Mouse (Mus musculus): ENCODE results near the gene Aar2. TPM values are rescaled to one million over a fixed set of nuclear protein-coding genes. Genes with fewer than 3 reads are reported as not detected.
"Not testable (repeated sequence)": the region's sequence is repeated elsewhere in the genome, so short reads cannot be mapped to it uniquely, and the experiment has no call there.

Gene Aar2
- 53.5 and 55.0 TPM in 2 replicates for polyA plus RNA-seq (2014; fragmentation: Nextera tagmentation; extraction: Ambion mirVana)

DNA sequence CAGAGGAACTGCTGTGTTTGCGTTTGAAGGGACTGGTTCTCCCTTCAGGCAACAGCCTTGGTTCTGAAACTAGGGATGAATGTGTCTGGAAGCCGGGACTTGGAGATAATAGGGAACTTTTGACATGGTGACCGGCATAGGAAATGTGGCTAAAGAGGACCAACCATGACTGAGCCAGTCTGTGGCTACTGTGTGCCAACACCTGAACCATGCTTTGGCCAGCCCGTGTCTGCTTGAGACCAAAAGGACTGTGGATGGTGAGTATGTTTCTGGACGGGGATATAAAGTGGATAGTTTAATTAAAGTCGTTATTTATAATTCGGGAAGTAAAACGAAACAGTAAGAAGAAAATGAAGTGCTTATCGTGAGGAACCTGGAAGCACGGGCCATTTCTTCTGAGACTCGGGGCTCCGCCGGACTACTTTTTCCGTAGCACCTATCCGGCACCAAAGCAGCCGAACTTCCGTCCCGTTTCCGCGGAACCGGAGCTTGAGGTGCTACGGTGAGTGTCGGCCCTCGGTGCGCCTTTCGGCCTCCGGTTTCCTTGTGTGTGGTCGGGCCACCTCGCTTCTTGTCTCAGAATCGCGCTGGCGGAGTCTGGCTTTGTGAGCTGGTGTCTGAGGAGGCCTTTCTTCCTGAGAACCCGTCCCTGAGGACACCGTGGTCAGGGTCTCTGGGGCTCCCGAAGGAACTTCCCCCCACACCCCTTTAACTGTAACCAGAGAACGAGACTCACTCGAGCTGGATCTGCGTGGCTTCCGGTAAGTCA lies at the start of gene Aar2:
Gene Aar2, plus strand, starts transcription at position 462 of the 769 bp plus-strand sequence.
- Histone ChIP-seq H3K4me1 (replicated peaks; ENCODE audit: control insufficient read depth, insufficient read depth, low read length) (peaks cover 14% of the 10 kb centered on the region), H3K36me3 (replicated peaks; ENCODE audit: control insufficient read depth, insufficient read depth) (peaks cover 17% of the 10 kb centered on the region)
- ATAC-seq (ENCODE audit: low FRiP score) = peak; percentile 53; the same call in 1 of the 2 replicates

DNA sequence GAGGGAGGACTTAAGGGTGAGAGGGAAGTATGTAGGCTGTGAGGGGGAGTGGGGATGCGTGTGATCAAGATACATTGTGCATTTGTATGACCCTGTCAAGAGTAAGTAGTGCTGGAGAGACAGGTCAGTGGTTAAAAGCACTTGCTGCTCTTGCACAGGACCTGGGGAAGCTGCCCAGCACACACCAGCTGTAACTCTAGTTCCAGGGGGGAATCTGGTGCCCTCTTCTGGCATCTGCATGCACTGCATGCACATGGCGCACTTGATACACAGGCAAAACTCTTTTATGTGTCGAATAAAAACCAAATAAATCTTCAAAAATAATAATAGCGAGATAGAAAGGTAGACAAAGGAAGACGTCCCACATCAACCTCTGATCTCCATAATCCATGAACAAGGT lies 49.5 kb upstream of the Aar2 start:
- Histone ChIP-seq H3K9ac (no peak overlapping the region), H3K4me3 (replicated peaks; ENCODE audit: low read length) (no peak overlapping the region), H3K4me1 (replicated peaks; ENCODE audit: control insufficient read depth, insufficient read depth, low read length) (peaks cover 9% of the 10 kb centered on the region), H3K36me3 (replicated peaks; ENCODE audit: control insufficient read depth, insufficient read depth) (peaks cover 78% of the 10 kb centered on the region), H3K27ac (no peak overlapping the region), H3K27me3 (ENCODE audit: control insufficient read depth, insufficient read depth, low read length) (no peaks in the 10 kb centered on the region), H3K4me2 (replicated peaks) (no peak overlapping the region), H3K9me3 (ENCODE audit: control insufficient read depth, low read length) (no peaks in the 10 kb centered on the region)
- ATAC-seq (ENCODE audit: low FRiP score) = no peak
- 55% methylated on average over 5 of the region's 5 CpGs for WGBS
- DNase-seq (ENCODE audit: low spot score) = peak; percentile 68

More for the DNA sequence above, at the start of gene Aar2:
- Histone ChIP-seq H3K4me2 (replicated peaks) (peak within 1 kb of the TSS; percentile 79), H3K9me3 (ENCODE audit: control insufficient read depth, low read length) (no peaks in the 10 kb centered on the region), H3K9ac (peak within 1 kb of the TSS; percentile 83), H3K27me3 (ENCODE audit: control insufficient read depth, insufficient read depth, low read length) (no peaks in the 10 kb centered on the region), H3K27ac (peak within 1 kb of the TSS; percentile 60), H3K4me3 (replicated peaks; ENCODE audit: low read length) (peak within 1 kb of the TSS; percentile 73)
- 5% methylated on average over 39 of the region's 39 CpGs for WGBS
- DNase-seq (ENCODE audit: low spot score) = peak; percentile 88

DNA sequence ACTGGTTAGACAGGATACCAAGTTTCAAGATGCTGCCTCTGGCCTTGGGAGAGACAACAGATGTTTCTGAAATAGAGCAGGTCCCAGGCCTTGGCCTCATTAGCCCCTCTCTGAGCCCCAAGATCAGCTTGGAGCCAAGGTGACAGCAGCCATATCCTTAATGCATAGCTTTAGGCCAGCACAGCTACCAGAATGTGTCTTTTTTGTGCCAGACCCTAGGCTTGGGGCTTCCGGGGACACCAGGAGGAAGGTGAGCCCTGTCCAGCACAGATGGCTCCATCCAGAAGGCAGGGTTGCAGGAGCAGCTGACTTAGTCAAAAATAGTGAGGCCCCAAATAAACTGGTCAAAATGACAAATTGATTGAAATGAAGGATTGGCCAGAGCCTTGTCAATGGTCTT lies 46.4 kb upstream of the Aar2 start:
- 94% methylated on average over 1 of the region's 1 CpGs for WGBS
- Histone ChIP-seq H3K4me1 (replicated peaks; ENCODE audit: control insufficient read depth, insufficient read depth, low read length) (no peaks in the 10 kb centered on the region), H3K9me3 (ENCODE audit: control insufficient read depth, low read length) (no peaks in the 10 kb centered on the region), H3K27me3 (ENCODE audit: control insufficient read depth, insufficient read depth, low read length) (no peaks in the 10 kb centered on the region), H3K27ac (no peak overlapping the region), H3K36me3 (replicated peaks; ENCODE audit: control insufficient read depth, insufficient read depth) (peaks cover 88% of the 10 kb centered on the region), H3K4me3 (replicated peaks; ENCODE audit: low read length) (no peak overlapping the region), H3K4me2 (replicated peaks) (no peak overlapping the region), H3K9ac (no peak overlapping the region)
- ATAC-seq (ENCODE audit: low FRiP score) (no peak), DNase-seq (ENCODE audit: low spot score) (no peak)

DNA sequence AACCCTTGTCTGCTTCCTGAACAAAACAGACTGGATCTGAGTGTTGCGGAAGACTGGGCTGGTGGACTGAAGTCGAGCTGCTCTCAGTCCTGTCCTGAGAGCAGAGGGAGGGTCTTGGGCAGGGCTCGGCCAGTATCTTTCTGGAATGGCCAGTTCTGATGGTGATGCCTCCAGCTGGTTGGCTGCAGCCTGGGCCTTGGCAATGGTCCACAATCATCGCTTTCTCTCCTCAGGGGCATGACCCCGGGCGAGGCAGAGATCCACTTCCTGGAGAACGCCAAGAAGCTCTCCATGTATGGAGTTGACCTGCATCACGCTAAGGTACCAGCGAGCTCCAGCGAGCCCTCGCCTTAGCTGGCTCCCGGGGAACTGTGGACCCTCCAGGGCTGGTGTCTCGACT lies 41.9 kb upstream of the Aar2 start:
- Histone ChIP-seq H3K9me3 (ENCODE audit: control insufficient read depth, low read length) (no peaks in the 10 kb centered on the region), H3K27ac (no peak overlapping the region), H3K4me3 (replicated peaks; ENCODE audit: low read length) (no peak overlapping the region), H3K9ac (no peak overlapping the region), H3K27me3 (ENCODE audit: control insufficient read depth, insufficient read depth, low read length) (no peaks in the 10 kb centered on the region), H3K36me3 (replicated peaks; ENCODE audit: control insufficient read depth, insufficient read depth) (peaks cover 96% of the 10 kb centered on the region), H3K4me2 (replicated peaks) (no peak overlapping the region), H3K4me1 (replicated peaks; ENCODE audit: control insufficient read depth, insufficient read depth, low read length) (no peaks in the 10 kb centered on the region)
- ATAC-seq (ENCODE audit: low FRiP score) (no peak), DNase-seq (ENCODE audit: low spot score) (no peak)
- WGBS = 91% methylated on average over 13 of the region's 13 CpGs

DNA sequence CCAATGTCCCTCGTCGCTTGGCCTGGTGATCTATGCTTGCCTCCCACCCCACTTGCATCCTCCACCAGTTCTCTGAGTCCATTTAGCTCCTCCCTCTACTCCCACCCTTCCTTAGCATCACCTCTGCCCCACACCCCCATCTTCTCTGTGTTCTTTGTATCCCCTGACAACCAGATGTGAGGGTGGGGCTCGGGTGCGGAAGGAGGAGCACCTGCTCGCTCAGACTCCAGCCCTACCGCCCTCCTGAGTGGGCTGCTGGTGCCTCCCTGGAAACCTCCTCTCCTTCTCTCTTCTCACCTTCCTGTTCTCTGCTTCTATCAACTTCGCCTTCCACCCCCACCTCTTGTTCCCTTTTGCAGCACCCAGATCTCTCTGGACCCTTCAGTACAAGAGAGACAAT lies 35.4 kb upstream of the Aar2 start:
- Histone ChIP-seq H3K36me3 (replicated peaks; ENCODE audit: control insufficient read depth, insufficient read depth) (peaks cover 78% of the 10 kb centered on the region), H3K9ac (no peak overlapping the region), H3K27me3 (ENCODE audit: control insufficient read depth, insufficient read depth, low read length) (no peaks in the 10 kb centered on the region), H3K9me3 (ENCODE audit: control insufficient read depth, low read length) (no peaks in the 10 kb centered on the region), H3K4me1 (replicated peaks; ENCODE audit: control insufficient read depth, insufficient read depth, low read length) (no peaks in the 10 kb centered on the region), H3K4me2 (replicated peaks) (no peak overlapping the region), H3K4me3 (replicated peaks; ENCODE audit: low read length) (no peak overlapping the region), H3K27ac (no peak overlapping the region)
- WGBS = 85% methylated on average over 7 of the region's 7 CpGs
- ATAC-seq (ENCODE audit: low FRiP score) (no peak), DNase-seq (ENCODE audit: low spot score) (no peak)

DNA sequence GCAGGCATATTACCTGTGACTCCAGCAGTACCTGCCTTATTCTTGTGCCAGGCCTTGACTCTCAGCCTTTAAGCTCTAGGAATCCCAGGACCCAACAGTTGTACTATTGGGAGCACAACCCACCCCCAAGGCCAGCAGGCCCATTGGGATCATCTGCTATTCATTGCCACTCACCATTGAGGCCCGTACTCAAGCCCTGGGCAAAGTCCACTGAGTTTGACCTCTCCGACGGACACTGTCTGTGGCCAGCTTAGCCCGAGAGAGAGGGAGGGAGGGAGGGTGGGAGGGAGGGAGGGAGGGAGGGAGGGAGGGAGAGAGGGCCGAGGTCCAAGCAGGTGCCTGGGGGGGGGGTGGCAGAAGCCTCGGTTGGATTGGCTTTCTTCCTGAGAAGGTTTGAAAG lies 34.8 kb upstream of the Aar2 start:
- peaks cover 73% of the 10 kb centered on the region for H3K36me3 ChIP-seq (replicated peaks; ENCODE audit: control insufficient read depth, insufficient read depth)
- H3K4me1 ChIP-seq (replicated peaks; ENCODE audit: control insufficient read depth, insufficient read depth, low read length) = no peaks in the 10 kb centered on the region
- no peak overlapping the region for H3K9ac ChIP-seq
- 78% methylated on average over 5 of the region's 6 CpGs for WGBS
- ATAC-seq (ENCODE audit: low FRiP score) (no peak), DNase-seq (ENCODE audit: low spot score) (no peak)
- H3K27ac ChIP-seq = no peak overlapping the region
- no peak overlapping the region for H3K4me3 ChIP-seq (replicated peaks; ENCODE audit: low read length)
- H3K27me3 ChIP-seq (ENCODE audit: control insufficient read depth, insufficient read depth, low read length) = no peaks in the 10 kb centered on the region
- no peak overlapping the region for H3K4me2 ChIP-seq (replicated peaks)
- H3K9me3 ChIP-seq (ENCODE audit: control insufficient read depth, low read length) = no peaks in the 10 kb centered on the region

DNA sequence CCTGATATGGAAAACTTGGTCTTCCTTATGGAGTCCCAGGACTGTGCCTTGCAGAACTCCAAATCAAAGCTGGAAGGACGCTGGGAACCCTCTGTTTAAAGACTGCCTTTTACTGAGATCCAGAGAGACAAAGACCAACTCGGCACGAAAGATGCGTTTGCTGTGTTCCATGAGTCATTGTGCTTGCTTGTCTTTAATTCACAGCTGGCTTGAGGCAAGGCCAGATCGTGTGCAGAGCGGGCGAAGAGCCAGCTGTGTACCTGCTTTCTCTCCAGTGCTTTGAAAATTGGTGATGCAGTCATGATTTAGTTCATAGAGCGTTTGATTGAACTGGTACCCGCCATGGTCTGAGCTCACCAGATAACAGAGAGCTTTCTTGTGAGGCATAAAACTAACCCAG lies 32.3 kb upstream of the Aar2 start:
- H3K4me2 ChIP-seq (replicated peaks) = no peak overlapping the region
- H3K36me3 ChIP-seq (replicated peaks; ENCODE audit: control insufficient read depth, insufficient read depth) = peaks cover 70% of the 10 kb centered on the region
- ATAC-seq (ENCODE audit: low FRiP score) (no peak), DNase-seq (ENCODE audit: low spot score) (no peak)
- 82% methylated on average over 9 of the region's 9 CpGs for WGBS
- H3K4me1 ChIP-seq (replicated peaks; ENCODE audit: control insufficient read depth, insufficient read depth, low read length) = no peaks in the 10 kb centered on the region
- no peaks in the 10 kb centered on the region for H3K9me3 ChIP-seq (ENCODE audit: control insufficient read depth, low read length)
- H3K4me3 ChIP-seq (replicated peaks; ENCODE audit: low read length) = no peak overlapping the region
- H3K27ac ChIP-seq = no peak overlapping the region
- no peaks in the 10 kb centered on the region for H3K27me3 ChIP-seq (ENCODE audit: control insufficient read depth, insufficient read depth, low read length)
- no peak overlapping the region for H3K9ac ChIP-seq

DNA sequence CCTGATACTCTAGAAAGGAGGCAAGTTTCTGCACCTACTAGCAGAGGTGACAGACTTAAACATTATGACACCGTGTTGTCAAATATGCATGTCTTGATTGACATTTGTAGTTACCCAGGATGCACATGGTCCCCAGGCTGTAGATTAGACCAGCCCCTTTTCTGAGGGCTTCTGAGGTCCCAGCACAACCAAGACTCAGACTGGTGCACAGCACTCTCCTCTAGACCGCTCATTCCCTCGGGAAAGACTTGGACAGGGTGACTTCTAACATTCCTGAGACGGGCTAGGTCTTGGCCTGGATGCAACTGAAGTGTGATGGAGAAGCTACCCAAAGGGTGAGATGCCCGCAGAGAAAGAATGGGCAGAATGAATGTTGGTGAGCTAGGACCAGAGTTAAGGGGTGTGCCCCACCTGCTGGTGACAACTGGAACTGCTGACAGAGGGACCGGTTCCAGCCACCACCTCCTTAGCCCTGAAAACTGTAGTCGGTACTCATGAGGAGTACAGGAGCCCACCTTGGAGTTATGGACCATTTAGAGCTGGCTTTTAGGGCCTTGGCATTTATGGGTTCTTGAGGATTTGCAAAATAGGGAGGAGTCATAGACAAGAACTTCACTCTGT lies 31.7 kb upstream of the Aar2 start:
- WGBS = 27% methylated on average over 7 of the region's 7 CpGs
- Histone ChIP-seq H3K4me2 (replicated peaks) (no peak overlapping the region), H3K36me3 (replicated peaks; ENCODE audit: control insufficient read depth, insufficient read depth) (peaks cover 70% of the 10 kb centered on the region), H3K9ac (no peak overlapping the region), H3K27ac (no peak overlapping the region), H3K27me3 (ENCODE audit: control insufficient read depth, insufficient read depth, low read length) (no peaks in the 10 kb centered on the region), H3K9me3 (ENCODE audit: control insufficient read depth, low read length) (no peaks in the 10 kb centered on the region), H3K4me1 (replicated peaks; ENCODE audit: control insufficient read depth, insufficient read depth, low read length) (no peaks in the 10 kb centered on the region), H3K4me3 (replicated peaks; ENCODE audit: low read length) (no peak overlapping the region)
- ATAC-seq (ENCODE audit: low FRiP score) (peak; percentile 52; the same call in 1 of the 2 replicates), DNase-seq (ENCODE audit: low spot score) (peak; percentile 86)

DNA sequence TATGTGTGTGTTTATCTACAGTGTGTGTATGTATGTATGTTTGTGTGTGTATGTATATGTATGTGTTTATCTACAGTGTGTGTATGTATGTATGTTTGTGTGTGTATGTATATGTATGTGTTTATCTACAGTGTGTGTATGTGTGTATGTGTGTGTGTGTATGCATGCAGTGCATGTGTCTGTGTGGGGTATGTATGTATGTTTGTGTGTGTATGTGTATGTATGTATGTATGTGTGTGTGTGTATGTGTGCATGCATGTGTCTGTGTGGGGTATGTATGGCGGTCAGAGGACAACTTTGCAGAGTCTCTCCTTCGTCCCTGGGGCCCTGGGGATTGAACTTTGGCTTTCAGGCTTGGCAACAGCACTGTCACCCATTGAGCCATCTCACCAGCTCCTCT lies 30.7 kb upstream of the Aar2 start:
- H3K27ac ChIP-seq; H3K4me1 ChIP-seq (replicated peaks; ENCODE audit: control insufficient read depth, insufficient read depth, low read length); H3K9me3 ChIP-seq (ENCODE audit: control insufficient read depth, low read length); DNase-seq (ENCODE audit: low spot score); H3K4me3 ChIP-seq (replicated peaks; ENCODE audit: low read length); H3K27me3 ChIP-seq (ENCODE audit: control insufficient read depth, insufficient read depth, low read length); H3K9ac ChIP-seq; H3K4me2 ChIP-seq (replicated peaks): not testable (repeated sequence)
- H3K36me3 ChIP-seq (replicated peaks; ENCODE audit: control insufficient read depth, insufficient read depth) = peaks cover 71% of the 10 kb centered on the region
- WGBS = 79% methylated on average over 2 of the region's 2 CpGs
- peak; percentile 83 for ATAC-seq (ENCODE audit: low FRiP score)

All from hindbrain, embryonic 14.5 days (tissue).